19 mouse cellular contexts compared by ENCODE assay signal in genomic region chr4:142054580-142054979, GRCm38 (mm10). TPM values are rescaled to one million over a fixed set of nuclear protein-coding genes. Genes with fewer than 3 reads are reported as not detected.
DNase-seq lines count a peak whose midpoint lies in the region; ATAC-seq lines count a peak whose summit lies in the region.
"Had no signal": no experiment of that assay in that cellular context is flagged by ENCODE, and none has a peak within 500 bp of the region (broad histone marks: within the 10 kb centered on the region; RNA-seq: fewer than 3 reads in every experiment).

No protein-coding gene starts in this region.

- DNase-seq in heart, adult 9 months (ENCODE audit: low spot score in 2 of 2) = no peak
- peak; percentile 14 for DNase-seq in 3134 (ENCODE audit: extremely low read depth, insufficient read length, low spot score)
- peak; percentile 69 for DNase-seq in R1 (ENCODE audit: low read depth, low spot score)
- DNase-seq in gastrocnemius, adult 18-20 months (ENCODE audit: low spot score) = no peak
- DNase-seq in left cerebral cortex, adult 18-20 months (ENCODE audit: low spot score in 2 of 2) = no peak
- DNase-seq in adipocyte (ENCODE audit: low spot score) = no peak
- DNase-seq: cerebellum, adult 2 months; gastrocnemius, postnatal 10 days; left cerebral cortex, postnatal 4 days; thymus, postnatal 14 days had no signal

- ATAC-seq in heart, embryonic 13.5 days (ENCODE audit: extremely low read depth, insufficient number of reproducible peaks, low FRiP score, low TSS enrichment) = 0 out of 2 replicates have a peak, but pooled peaks have one; percentile 17
- no peak for ATAC-seq in liver, embryonic 16.5 days (ENCODE audit: low read depth)
- ATAC-seq: CD4-positive, CD25-positive, alpha-beta regulatory T cell, adult 4 months; hindbrain, postnatal 0 days had no signal

- H3K27ac ChIP-seq in heart, embryonic 13.5 days (replicated peaks) = peak overlapping the region; percentile 80
- H3K27ac ChIP-seq in liver, embryonic 16.5 days (ENCODE audit: low read length) = peak overlapping the region; percentile 82; the same call in 1 of the 2 replicates
- H3K27ac ChIP-seq: embryonic facial prominence, embryonic 13.5 days; forebrain, embryonic 12.5 days; hindbrain, postnatal 0 days; lung, embryonic 15.5 days; midbrain, embryonic 12.5 days; neural tube, embryonic 13.5 days had no signal

- no peak overlapping the region for H3K4me2 ChIP-seq in heart, embryonic 13.5 days
- H3K4me2 ChIP-seq in liver, embryonic 16.5 days (ENCODE audit: low read depth, low read length) = no peak overlapping the region
- H3K4me2 ChIP-seq: embryonic facial prominence, embryonic 13.5 days; forebrain, embryonic 12.5 days; lung, embryonic 15.5 days; midbrain, embryonic 12.5 days; neural tube, embryonic 13.5 days had no signal

- H3K9me3 ChIP-seq in heart, embryonic 13.5 days = no peaks in the 10 kb centered on the region
- H3K9me3 ChIP-seq in liver, embryonic 16.5 days (replicated peaks; ENCODE audit: control insufficient read depth, low read length) = no peaks in the 10 kb centered on the region
- H3K9me3 ChIP-seq: embryonic facial prominence, embryonic 13.5 days; forebrain, embryonic 12.5 days; lung, embryonic 15.5 days; midbrain, embryonic 12.5 days; neural tube, embryonic 13.5 days had no signal

- WGBS in heart, embryonic 13.5 days = 81% methylated on average over 11 of the region's 11 CpGs
- WGBS in liver, embryonic 16.5 days (ENCODE audit: insufficient replicate concordance) = 56% methylated on average over 11 of the region's 11 CpGs

- H3K4me3 ChIP-seq in heart, embryonic 13.5 days = no peak overlapping the region
- no peak overlapping the region for H3K4me3 ChIP-seq in liver, embryonic 16.5 days (ENCODE audit: low read depth, low read length)
- H3K4me3 ChIP-seq: embryonic facial prominence, embryonic 13.5 days; forebrain, embryonic 12.5 days; lung, embryonic 15.5 days; midbrain, embryonic 12.5 days; neural tube, embryonic 13.5 days had no signal

- no peaks in the 10 kb centered on the region for H3K36me3 ChIP-seq in heart, embryonic 13.5 days
- no peaks in the 10 kb centered on the region for H3K36me3 ChIP-seq in liver, embryonic 16.5 days (ENCODE audit: control insufficient read depth, insufficient read depth)
- H3K36me3 ChIP-seq: embryonic facial prominence, embryonic 13.5 days; forebrain, embryonic 12.5 days; lung, embryonic 15.5 days; midbrain, embryonic 12.5 days; neural tube, embryonic 13.5 days had no signal

- H3K4me1 ChIP-seq in heart, embryonic 13.5 days = peaks cover 61% of the 10 kb centered on the region
- peaks cover 48% of the 10 kb centered on the region for H3K4me1 ChIP-seq in liver, embryonic 16.5 days (ENCODE audit: control insufficient read depth, low read depth, low read length)
- H3K4me1 ChIP-seq: forebrain, embryonic 12.5 days; midbrain, embryonic 12.5 days; neural tube, embryonic 13.5 days had no signal

- no peak overlapping the region for H3K9ac ChIP-seq in heart, embryonic 13.5 days
- no peak overlapping the region for H3K9ac ChIP-seq in liver, embryonic 16.5 days (ENCODE audit: low read depth, low read length)
- H3K9ac ChIP-seq: embryonic facial prominence, embryonic 13.5 days; forebrain, embryonic 12.5 days; lung, embryonic 15.5 days; midbrain, embryonic 12.5 days; neural tube, embryonic 13.5 days had no signal

- H3K27me3 ChIP-seq in heart, embryonic 13.5 days (replicated peaks) = no peaks in the 10 kb centered on the region
- no peaks in the 10 kb centered on the region for H3K27me3 ChIP-seq in liver, embryonic 16.5 days (ENCODE audit: control insufficient read depth, insufficient read depth, low read depth, low read length)
- H3K27me3 ChIP-seq: embryonic facial prominence, embryonic 13.5 days; forebrain, embryonic 12.5 days; lung, embryonic 15.5 days; midbrain, embryonic 12.5 days; neural tube, embryonic 13.5 days had no signal

RNA-seq across cellular contexts. Expression of gene Tmem51, which starts 29.5 kb away (rescaled TPM):
- 25.3 and 30.3 TPM in 2 replicates for polyA plus RNA-seq in heart, embryonic 13.5 days (2015; fragmentation: Nextera tagmentation; extraction: Ambion mirVana)
- polyA plus RNA-seq in liver, embryonic 16.5 days (2015; fragmentation: Nextera tagmentation; extraction: Ambion mirVana) = 15.7 and 18.6 TPM in 2 replicates
- under 1 TPM; 0.48 to 0.88 TPM for total RNA-seq in gastrocnemius, adult 18-20 months (2021)
- total RNA-seq in left cerebral cortex, adult 18-20 months (2021) = 1 to 10 TPM; 5.3 to 5.7 TPM

RNA-seq across cellular contexts. Expression of gene Fhad1, which starts 39.7 kb away (rescaled TPM):
- 2.7 and 3.6 TPM in 2 replicates for polyA plus RNA-seq in heart, embryonic 13.5 days (2015; fragmentation: Nextera tagmentation; extraction: Ambion mirVana)
- 0.02 TPM in 1 of 2 replicates, not detected in the other for polyA plus RNA-seq in liver, embryonic 16.5 days (2015; fragmentation: Nextera tagmentation; extraction: Ambion mirVana)
- not detected for total RNA-seq in gastrocnemius, adult 18-20 months (2021)
- total RNA-seq in left cerebral cortex, adult 18-20 months (2021) = 1 to 10 TPM; 7.4 to 9.1 TPM

Comparison
In these comparisons a context has a peak if more than half of its experiments do, and no peak if none do; other contexts are left out.
1. DNase-seq: peak in 3134 (single experiment) and R1 (single experiment); none in heart, adult 9 months (0 of 2), gastrocnemius, adult 18-20 months (single experiment), left cerebral cortex, adult 18-20 months (0 of 2) and adipocyte (single experiment).
2. RNA of gene Fhad1, which starts 39.7 kb away (total RNA-seq): 7.4 to 9.1 TPM in left cerebral cortex, adult 18-20 months; not detected in gastrocnemius, adult 18-20 months; every median in the first group is over 4 times any median in the second.